Mouse (Mus musculus) limb, embryonic 15.5 days (tissue): Measurements from ENCODE around the gene Hoxc13. TPM values are rescaled to one million over a fixed set of nuclear protein-coding genes. Genes with fewer than 3 reads are reported as not detected.

ENCODE experiments used
- ATAC-seq: fragments of 200-750 bp; cut with Nextera tagmentation; 2 replicates; pipeline ENCODE4 v1.8.0; 2017; ENCODE audit warnings: low read depth, moderate TSS enrichment; ENCODE audit not compliant: insufficient number of reproducible peaks, low FRiP score, low TSS enrichment
- H3K27ac ChIP-seq: fragments of 300-500 bp; sonication (generic); 2 replicates; pipeline ENCODE4 v1.5.1; 2015; ENCODE audit warnings: moderate library complexity, mild to moderate bottlenecking, inconsistent platforms
- H3K27me3 ChIP-seq: fragments of 300-500 bp; sonication (generic); 2 replicates; pipeline ENCODE4 v1.6.1; 2015; ENCODE audit warnings: inconsistent platforms
- H3K36me3 ChIP-seq: fragments of 300-500 bp; sonication (generic); 2 replicates; pipeline ENCODE4 v1.6.1; 2015; ENCODE audit warnings: inconsistent platforms
- H3K4me1 ChIP-seq: fragments of 300-500 bp; sonication (generic); 2 replicates; pipeline ENCODE4 v1.6.1; 2015; ENCODE audit warnings: inconsistent platforms
- H3K4me2 ChIP-seq: fragments of 300-500 bp; sonication (generic); 2 replicates; pipeline ENCODE4 v1.6.1; 2015; ENCODE audit warnings: mild to moderate bottlenecking, inconsistent platforms
- H3K4me3 ChIP-seq: fragments of 300-500 bp; sonication (generic); 2 replicates; pipeline ENCODE4 v1.5.1; 2015; ENCODE audit warnings: mild to moderate bottlenecking, inconsistent platforms
- H3K9ac ChIP-seq: fragments of 300-500 bp; sonication (generic); 2 replicates; pipeline ENCODE4 v1.6.1; 2015; ENCODE audit warnings: inconsistent platforms
- H3K9me3 ChIP-seq: fragments of 300-500 bp; sonication (generic); 2 replicates; pipeline ENCODE4 v1.6.1; 2016; ENCODE audit warnings: inconsistent platforms
- WGBS: fragments of 180-500 bp; shearing (Covaris S2); methylation state at CpG from one replicate; pipeline ENCODE4 v1.1.7; 2015; 5-methylcytosine and 5-hydroxymethylcytosine counted together
- polyA plus RNA-seq: library from polyadenylated mRNA; unstranded; fragments of >200 nt; fragmentation: Nextera tagmentation; extraction: Ambion mirVana; gene quantifications from 2 replicates; pipeline ENCODE4 v1.2.1, GENCODE M21; 2015

Gene Hoxc13
- polyA plus RNA-seq, 1 experiment from 2014 or later, result 7.7 TPM

GRCm38 (mm10) chr15:102955833-102956640 lies 35.1 kb downstream of the Hoxc13 start:
- WGBS, result 2% methylated on average over 40 of the region's 40 CpGs
- peak overlapping the region; percentile 22 for H3K27ac ChIP-seq
- 0 out of 2 replicates have a peak overlapping the region, but pooled peaks have one; percentile 11 for H3K9ac ChIP-seq
- peaks cover 85% of the 10 kb centered on the region for H3K27me3 ChIP-seq
- peaks cover 28% of the 10 kb centered on the region for H3K4me1 ChIP-seq
- no peaks in the 10 kb centered on the region for H3K36me3 ChIP-seq
- peak overlapping the region; percentile 43 for H3K4me2 ChIP-seq
- no peak for ATAC-seq
- H3K4me3 ChIP-seq, result peak overlapping the region; percentile 45
- no peaks in the 10 kb centered on the region for H3K9me3 ChIP-seq

- H3K36me3 ChIP-seq, result no peaks in the 10 kb centered on the region
- H3K9ac ChIP-seq, result no peak overlapping the region
- no peak for ATAC-seq
- WGBS, result 5% methylated on average over 12 of the region's 12 CpGs
- peak overlapping the region; percentile 45 for H3K4me3 ChIP-seq
- peak overlapping the region; percentile 43 for H3K4me2 ChIP-seq
- H3K27me3 ChIP-seq, result peaks cover 83% of the 10 kb centered on the region
- peaks cover 28% of the 10 kb centered on the region for H3K4me1 ChIP-seq
- no peaks in the 10 kb centered on the region for H3K9me3 ChIP-seq
- H3K27ac ChIP-seq, result no peak overlapping the region
Observed at GRCm38 (mm10) chr15:102956906-102957305, 36.0 kb downstream of the Hoxc13 start.

- Histone ChIP-seq H3K4me3 (peak overlapping the region; percentile 9), H3K36me3 (no peaks in the 10 kb centered on the region), H3K9me3 (no peaks in the 10 kb centered on the region), H3K4me1 (peaks cover 25% of the 10 kb centered on the region), H3K9ac (no peak overlapping the region), H3K27ac (peak overlapping the region; percentile 67), H3K4me2 (peak overlapping the region; percentile 30), H3K27me3 (peaks cover 79% of the 10 kb centered on the region)
- no peak for ATAC-seq
- WGBS, result 1% methylated on average over 13 of the region's 13 CpGs
Observed at GRCm38 (mm10) chr15:102959663-102960191, 38.8 kb downstream of the Hoxc13 start.

- H3K9me3 ChIP-seq, result no peaks in the 10 kb centered on the region
- H3K27ac ChIP-seq, result no peak overlapping the region
- no peak overlapping the region for H3K4me3 ChIP-seq
- H3K36me3 ChIP-seq, result no peaks in the 10 kb centered on the region
- H3K4me2 ChIP-seq, result no peak overlapping the region
- no peak overlapping the region for H3K9ac ChIP-seq
- 7% methylated on average over 6 of the region's 6 CpGs for WGBS
- peaks cover 82% of the 10 kb centered on the region for H3K27me3 ChIP-seq
- H3K4me1 ChIP-seq, result peaks cover 25% of the 10 kb centered on the region
- ATAC-seq, result no peak
Observed at GRCm38 (mm10) chr15:102961728-102962127, 40.8 kb downstream of the Hoxc13 start.

DNA sequence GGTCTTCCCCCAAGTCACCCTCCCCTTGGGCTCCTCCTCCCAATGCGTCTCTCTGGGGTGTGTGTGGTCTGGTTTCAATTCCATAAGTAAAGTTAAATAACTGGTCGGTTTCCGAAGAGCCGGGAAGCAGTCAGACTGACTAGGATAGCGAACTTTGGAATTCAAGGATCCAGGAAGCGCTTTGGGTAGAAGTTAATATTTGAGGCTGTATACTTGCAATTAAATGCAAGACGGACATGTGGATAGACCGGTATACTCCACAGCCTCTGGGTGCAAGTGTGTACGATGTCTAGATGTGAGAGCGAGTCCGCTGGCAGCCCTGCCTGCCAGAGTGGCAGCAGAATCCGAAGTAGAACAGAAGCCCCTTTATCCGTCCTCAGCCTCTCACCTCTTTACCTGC lies 41.6 kb downstream of the Hoxc13 start:
- H3K27ac ChIP-seq, result no peak overlapping the region; the same call in 1 of the 2 replicates
- no peaks in the 10 kb centered on the region for H3K9me3 ChIP-seq
- peaks cover 82% of the 10 kb centered on the region for H3K27me3 ChIP-seq
- no peak for ATAC-seq
- H3K4me2 ChIP-seq, result no peak overlapping the region
- peaks cover 28% of the 10 kb centered on the region for H3K4me1 ChIP-seq
- 4% methylated on average over 13 of the region's 13 CpGs for WGBS
- no peak overlapping the region for H3K9ac ChIP-seq
- no peaks in the 10 kb centered on the region for H3K36me3 ChIP-seq
- H3K4me3 ChIP-seq, result 0 out of 2 replicates have a peak overlapping the region, but pooled peaks have one; percentile 0

GRCm38 (mm10) chr15:102963259-102963658 lies 42.4 kb downstream of the Hoxc13 start:
- 14% methylated on average over 8 of the region's 8 CpGs for WGBS
- ATAC-seq, result no peak
- H3K27me3 ChIP-seq, result peaks cover 81% of the 10 kb centered on the region
- H3K4me3 ChIP-seq, result no peak overlapping the region
- no peaks in the 10 kb centered on the region for H3K36me3 ChIP-seq
- no peak overlapping the region for H3K27ac ChIP-seq
- no peaks in the 10 kb centered on the region for H3K9me3 ChIP-seq
- no peak overlapping the region for H3K9ac ChIP-seq
- peak overlapping the region; percentile 34 for H3K4me2 ChIP-seq
- peaks cover 28% of the 10 kb centered on the region for H3K4me1 ChIP-seq

- Histone ChIP-seq H3K27me3 (peaks cover 86% of the 10 kb centered on the region), H3K4me1 (peaks cover 28% of the 10 kb centered on the region), H3K9ac (no peak overlapping the region), H3K9me3 (no peaks in the 10 kb centered on the region), H3K36me3 (no peaks in the 10 kb centered on the region), H3K4me3 (peak overlapping the region; percentile 14; the same call in 1 of the 2 replicates), H3K27ac (no peak overlapping the region), H3K4me2 (peak overlapping the region; percentile 34)
- 4% methylated on average over 28 of the region's 28 CpGs for WGBS
- no peak for ATAC-seq
Observed at GRCm38 (mm10) chr15:102963671-102964640, 43.1 kb downstream of the Hoxc13 start.

DNA sequence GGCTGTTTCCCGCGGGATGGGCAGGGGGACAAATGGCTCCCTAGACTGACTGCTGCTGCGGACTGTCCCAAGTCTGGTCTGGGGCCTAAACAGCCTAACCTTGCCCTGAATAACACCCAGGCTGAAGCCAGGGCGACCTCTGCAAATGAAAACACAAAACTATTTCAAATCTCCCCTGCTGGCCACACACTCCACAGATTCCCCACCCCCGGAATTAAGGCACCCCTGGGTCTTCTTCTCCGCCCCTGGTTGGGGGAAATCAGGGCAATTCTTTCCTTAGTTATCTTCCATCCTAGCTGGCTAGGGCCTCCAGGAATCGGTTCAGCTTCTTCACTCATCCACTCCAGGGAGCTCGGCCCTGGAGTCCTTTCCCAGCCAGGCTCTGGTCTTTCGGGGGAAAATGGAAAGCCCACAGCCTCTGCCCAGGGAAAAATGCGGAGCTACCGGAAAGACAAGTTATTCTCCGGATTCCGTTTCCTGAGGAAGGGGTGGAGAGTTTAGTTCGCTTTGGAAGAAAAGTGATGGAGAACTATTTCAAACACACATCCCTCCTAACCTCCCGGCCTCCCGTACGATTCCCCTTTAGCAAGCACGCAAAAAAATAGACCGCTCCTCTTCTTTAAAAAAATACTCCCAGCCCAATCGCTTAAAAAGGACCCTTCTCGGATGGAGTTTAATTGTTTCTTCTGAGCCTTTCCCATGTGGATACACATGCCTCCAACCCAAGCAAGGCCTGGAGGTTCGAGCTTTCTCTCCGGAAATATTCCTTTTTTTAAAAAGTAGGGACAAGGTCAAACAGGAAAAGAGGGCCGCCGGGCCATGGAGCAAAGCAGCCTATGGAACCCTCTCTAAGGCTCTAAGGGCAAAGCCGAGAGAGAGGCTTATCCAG lies 44.3 kb downstream of the Hoxc13 start:
- H3K36me3 ChIP-seq, result no peaks in the 10 kb centered on the region
- peak overlapping the region; percentile 37; the same call in 1 of the 2 replicates for H3K4me3 ChIP-seq
- H3K4me1 ChIP-seq, result peaks cover 20% of the 10 kb centered on the region
- H3K27ac ChIP-seq, result peak overlapping the region; percentile 38; the same call in 1 of the 2 replicates
- H3K9me3 ChIP-seq, result no peaks in the 10 kb centered on the region
- H3K9ac ChIP-seq, result no peak overlapping the region
- ATAC-seq, result no peak
- peak overlapping the region; percentile 48 for H3K4me2 ChIP-seq
- peaks cover 88% of the 10 kb centered on the region for H3K27me3 ChIP-seq
- 10% methylated on average over 26 of the region's 26 CpGs for WGBS

DNA sequence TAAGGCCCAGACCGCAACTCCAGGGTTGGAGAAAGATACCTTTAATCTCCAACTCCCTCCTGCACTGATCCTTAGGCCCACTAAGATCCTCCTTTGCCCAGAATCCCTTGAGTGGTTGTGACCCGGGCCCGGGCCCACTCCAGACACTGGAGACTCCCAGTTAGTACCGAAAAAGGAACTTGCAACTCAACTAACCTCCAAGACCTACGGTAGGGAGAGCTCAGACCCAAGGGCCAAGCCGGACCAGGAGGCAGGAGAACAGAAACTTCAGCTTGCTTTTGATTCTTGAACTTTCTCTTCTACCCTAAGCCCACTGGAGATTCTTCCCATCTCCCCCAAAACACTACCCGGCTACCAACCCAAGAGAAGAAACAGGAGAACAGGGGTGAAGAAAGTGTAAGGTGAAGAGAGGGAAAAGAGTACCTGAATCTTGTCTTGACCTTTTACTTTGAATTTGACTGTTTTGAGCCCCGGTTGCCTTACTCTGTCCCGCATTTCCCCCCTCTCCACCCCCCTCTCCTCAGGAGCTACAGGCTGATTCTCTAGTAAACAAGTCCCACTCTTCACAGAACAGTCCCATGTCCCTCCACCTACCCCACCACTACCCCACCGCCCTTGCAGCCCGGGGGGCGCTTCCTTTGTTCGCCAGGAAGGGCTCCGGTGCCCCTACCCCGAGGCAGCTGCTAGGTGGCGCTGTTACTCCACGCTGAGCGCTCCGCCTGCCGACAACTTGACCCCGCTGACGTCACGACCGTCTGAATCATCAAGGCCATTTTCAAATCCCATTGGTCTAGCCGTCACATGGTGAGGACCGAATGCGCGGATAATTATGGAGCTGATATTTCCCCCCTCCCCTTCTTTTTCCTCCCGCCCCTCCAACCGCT lies 45.2 kb downstream of the Hoxc13 start:
- H3K27me3 ChIP-seq, result peaks cover 90% of the 10 kb centered on the region
- H3K9ac ChIP-seq, result no peak overlapping the region
- H3K4me1 ChIP-seq, result peaks cover 18% of the 10 kb centered on the region
- 0 out of 2 replicates have a peak overlapping the region, but pooled peaks have one; percentile 33 for H3K27ac ChIP-seq
- peak overlapping the region; percentile 37 for H3K4me3 ChIP-seq
- H3K36me3 ChIP-seq, result no peaks in the 10 kb centered on the region
- 6% methylated on average over 29 of the region's 30 CpGs for WGBS
- H3K4me2 ChIP-seq, result peak overlapping the region; percentile 48
- ATAC-seq, result peak; percentile 62
- H3K9me3 ChIP-seq, result no peaks in the 10 kb centered on the region

- peak within 1 kb of the TSS; percentile 37 for H3K4me3 ChIP-seq
- no peaks in the 10 kb centered on the region for H3K9me3 ChIP-seq
- H3K36me3 ChIP-seq, result no peaks in the 10 kb centered on the region
- no peak within 1 kb of the TSS for H3K9ac ChIP-seq
- H3K27ac ChIP-seq, result peak within 1 kb of the TSS; percentile 51
- WGBS, result 1% methylated on average over 27 of the region's 27 CpGs
- peaks cover 18% of the 10 kb centered on the region for H3K4me1 ChIP-seq
- H3K27me3 ChIP-seq, result peaks cover 91% of the 10 kb centered on the region
- peak within 1 kb of the TSS; percentile 48 for H3K4me2 ChIP-seq
- ATAC-seq, result peak; percentile 60
Observed at GRCm38 (mm10) chr15:102966776-102967311, 45.9 kb downstream of the Hoxc13 start, which contains the start of gene Hoxc10. Gene Hoxc10 (plus strand): TSS chr15:102966796.
